Mouse (Mus musculus): ENCODE measurements around the gene Trp73.

- TF ChIP-seq POLR2A (IDR thresholded peaks at IDR 0.05; ENCODE audit: insufficient read depth, low read depth, low read length) (no peak), CTCF (IDR thresholded peaks at IDR 0.05; ENCODE audit: insufficient read depth, low read depth, low read length) (no peak)
Measured at GRCm38 (mm10) chr4:154123553-154123952, 16.5 kb downstream of the Trp73 start.

Measured in olfactory bulb, adult 2 months (tissue).